Mouse (Mus musculus): ENCODE measurements around the gene Cops6. TPM values are rescaled to one million over a fixed set of nuclear protein-coding genes. Genes with fewer than 3 reads are reported as not detected.

The Cops6 gene
- polyA plus RNA-seq, 1 experiment from 2014 or later: 337 TPM

DNA sequence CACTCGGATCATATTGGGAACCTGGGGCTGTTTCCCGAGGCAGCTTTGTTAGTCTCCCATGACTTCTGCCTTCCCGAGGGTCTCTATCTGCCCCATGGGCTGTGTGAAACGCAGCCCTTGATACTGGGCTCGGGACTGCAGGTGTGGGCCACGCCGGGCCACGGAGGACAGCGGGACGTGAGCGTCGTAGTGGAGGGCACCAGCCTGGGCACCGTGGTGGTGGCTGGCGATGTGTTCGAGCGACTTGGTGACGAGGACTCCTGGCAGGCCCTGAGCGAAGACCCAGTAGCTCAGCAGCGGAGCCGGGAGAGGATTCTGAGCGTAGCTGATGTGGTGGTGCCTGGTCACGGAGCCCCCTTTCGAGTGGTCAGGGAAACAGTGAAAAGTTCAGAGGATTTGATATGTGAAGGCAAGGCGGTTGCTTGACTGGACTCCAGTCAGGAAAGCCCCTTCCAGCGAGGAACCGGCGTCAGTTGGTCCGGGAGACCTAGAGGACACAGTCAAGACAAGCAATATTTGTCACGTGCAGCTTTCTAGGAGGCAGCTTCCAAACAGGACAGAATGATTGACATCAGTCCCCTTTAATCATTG, 34.0 kb downstream of the Cops6 start:
- WGBS: 1% methylated on average over 29 of the region's 29 CpGs
- Histone ChIP-seq H3K9me3 (no peaks in the 10 kb centered on the region), H3K27me3 (no peaks in the 10 kb centered on the region), H3K9ac (replicated peaks) (peak overlapping the region; percentile 78), H3K4me3 (replicated peaks) (peak overlapping the region; percentile 70), H3K4me1 (replicated peaks) (peaks cover 19% of the 10 kb centered on the region), H3K36me3 (peaks cover 34% of the 10 kb centered on the region), H3K27ac (peak overlapping the region; percentile 89), H3K4me2 (replicated peaks) (peak overlapping the region; percentile 85)
- ATAC-seq: peak; percentile 74

GRCm38 (mm10) chr5:138195463-138195862, 34.6 kb downstream of the Cops6 start:
- Histone ChIP-seq H3K27me3 (no peaks in the 10 kb centered on the region), H3K9me3 (no peaks in the 10 kb centered on the region), H3K4me3 (replicated peaks) (peak overlapping the region; percentile 70), H3K4me1 (replicated peaks) (peaks cover 19% of the 10 kb centered on the region), H3K4me2 (replicated peaks) (peak overlapping the region; percentile 85), H3K36me3 (peaks cover 28% of the 10 kb centered on the region), H3K9ac (replicated peaks) (0 out of 2 replicates have a peak overlapping the region, but pooled peaks have one; percentile 78), H3K27ac (peak overlapping the region; percentile 89; the same call in 1 of the 2 replicates)
- no peak for ATAC-seq
- WGBS: 84% methylated on average over 7 of the region's 7 CpGs

DNA sequence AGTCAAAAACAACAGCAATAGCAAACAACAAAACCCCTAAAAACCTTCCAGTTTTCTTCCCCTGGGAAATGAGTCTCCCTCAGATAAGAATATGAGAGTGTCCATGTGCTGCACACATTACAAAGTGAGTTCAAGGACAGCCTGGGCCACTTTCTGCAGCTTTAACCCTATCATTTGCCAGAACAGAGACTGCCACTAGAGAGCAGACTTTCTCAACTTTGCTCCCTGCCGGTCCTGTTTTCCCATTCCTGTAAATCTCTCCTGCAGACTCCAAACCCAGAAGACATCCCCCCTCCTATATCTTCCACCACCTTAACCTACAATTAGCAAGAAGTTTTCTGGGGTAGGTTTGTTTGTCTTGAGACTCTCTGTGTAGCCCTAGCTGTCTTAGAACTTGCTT, 38.7 kb downstream of the Cops6 start:
- Histone ChIP-seq H3K4me3 (replicated peaks) (no peak overlapping the region), H3K27ac (no peak overlapping the region), H3K9ac (replicated peaks) (no peak overlapping the region), H3K27me3 (no peaks in the 10 kb centered on the region), H3K36me3 (no peaks in the 10 kb centered on the region), H3K4me2 (replicated peaks) (no peak overlapping the region), H3K9me3 (no peaks in the 10 kb centered on the region), H3K4me1 (replicated peaks) (peaks cover 14% of the 10 kb centered on the region)
- no peak for ATAC-seq
- 10% methylated on average over 1 of the region's 1 CpGs for WGBS

GRCm38 (mm10) chr5:138202086-138202485, 41.2 kb downstream of the Cops6 start:
- H3K4me1 ChIP-seq (replicated peaks): no peaks in the 10 kb centered on the region
- H3K36me3 ChIP-seq: no peaks in the 10 kb centered on the region
- no peak overlapping the region for H3K27ac ChIP-seq
- H3K4me3 ChIP-seq (replicated peaks): no peak overlapping the region
- no peak for ATAC-seq
- H3K4me2 ChIP-seq (replicated peaks): no peak overlapping the region
- peaks cover 4% of the 10 kb centered on the region; the same call in 1 of the 2 replicates for H3K9me3 ChIP-seq
- no peaks in the 10 kb centered on the region for H3K27me3 ChIP-seq
- 80% methylated on average over 3 of the region's 3 CpGs for WGBS
- H3K9ac ChIP-seq (replicated peaks): no peak overlapping the region

DNA sequence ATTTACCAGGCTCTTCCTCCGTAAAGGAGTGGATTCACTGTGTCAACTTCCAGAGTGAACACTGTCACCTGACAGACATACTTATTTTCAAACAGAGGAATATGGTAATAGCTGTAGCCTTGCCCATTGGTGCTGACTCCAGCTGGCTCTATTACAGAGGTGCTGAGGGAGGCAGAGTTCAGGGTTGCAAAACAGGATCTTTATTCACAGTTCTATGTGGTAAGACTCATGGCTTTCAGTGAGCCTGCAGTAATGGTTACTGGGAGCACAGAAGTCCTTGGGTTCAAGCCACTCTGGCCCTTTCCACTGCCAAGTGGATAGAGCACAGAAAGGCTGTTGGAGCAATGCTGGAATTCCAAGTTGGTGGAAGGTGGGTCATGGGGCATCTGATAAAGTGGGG, 46.4 kb downstream of the Cops6 start:
- Histone ChIP-seq H3K9ac (replicated peaks) (no peak overlapping the region), H3K36me3 (no peaks in the 10 kb centered on the region), H3K4me1 (replicated peaks) (no peaks in the 10 kb centered on the region), H3K9me3 (peaks cover 9% of the 10 kb centered on the region; the same call in 1 of the 2 replicates), H3K4me3 (replicated peaks) (no peak overlapping the region), H3K27ac (no peak overlapping the region), H3K27me3 (no peaks in the 10 kb centered on the region), H3K4me2 (replicated peaks) (no peak overlapping the region)
- no peak for ATAC-seq
- WGBS: 80% methylated on average over 1 of the region's 1 CpGs

DNA sequence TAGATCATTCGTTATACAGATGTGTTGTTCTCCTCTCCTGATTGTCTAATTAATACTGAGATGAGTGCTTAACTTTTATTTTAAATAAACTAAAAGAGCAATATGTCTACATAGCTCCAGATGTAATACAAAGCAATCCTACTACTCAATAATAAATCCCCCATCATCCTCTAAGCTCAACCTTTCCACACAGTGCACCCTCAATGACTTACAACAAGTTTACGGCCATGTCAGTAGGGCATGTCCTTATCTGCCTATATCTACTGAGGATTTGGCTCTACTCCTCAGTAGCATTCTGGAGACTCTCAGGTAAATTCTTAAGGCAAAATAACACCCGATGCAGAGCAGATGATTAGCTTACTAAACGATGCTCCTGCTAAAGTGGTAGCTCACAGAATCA, 47.0 kb downstream of the Cops6 start:
- no peak overlapping the region for H3K27ac ChIP-seq
- no peak overlapping the region for H3K4me2 ChIP-seq (replicated peaks)
- no peaks in the 10 kb centered on the region for H3K36me3 ChIP-seq
- peaks cover 9% of the 10 kb centered on the region; the same call in 1 of the 2 replicates for H3K9me3 ChIP-seq
- no peak overlapping the region for H3K4me3 ChIP-seq (replicated peaks)
- no peaks in the 10 kb centered on the region for H3K27me3 ChIP-seq
- H3K9ac ChIP-seq (replicated peaks): no peak overlapping the region
- H3K4me1 ChIP-seq (replicated peaks): no peaks in the 10 kb centered on the region
- no peak for ATAC-seq
- 86% methylated on average over 4 of the region's 4 CpGs for WGBS

MicroRNA genes within 50 kb of the gene (microRNA counts, 519-probe panel; counts per million panel counts)
- microRNA mmu-miR-106b (5,598 counts per million, percentile 92 among the panel's probes with 10 or more counts), microRNA mmu-miR-25 (6,892 counts per million, percentile 98 among the panel's probes with 10 or more counts), microRNA mmu-miR-93 (5,797 counts per million, percentile 94 among the panel's probes with 10 or more counts)

Small RNAs within 50 kb of the gene (microRNA-seq; reads per million reads assigned to microRNA genes)
- gene Mir106b (13,060 reads per million, percentile 97 among the genes with 10 or more reads in this experiment), gene Mir25 (627 reads per million, percentile 75 among the genes with 10 or more reads in this experiment), gene Mir93 (23,105 reads per million, percentile 98 among the genes with 10 or more reads in this experiment)

Other genes starting within 250 kb of the Cops6 start
- 0.06 TPM in 1 of 2 replicates, not detected in the other for gene Cyp3a13, start 239.5 kb upstream of the Cops6 start, polyA plus RNA-seq (2015; fragmentation: Nextera tagmentation; extraction: Ambion mirVana)
- 0.08 and 0.23 TPM in 2 replicates for gene Gjc3, start 198.0 kb upstream of the Cops6 start, polyA plus RNA-seq (2015; fragmentation: Nextera tagmentation; extraction: Ambion mirVana)
- not detected in 2 replicates for gene Azgp1, start 179.6 kb upstream of the Cops6 start, polyA plus RNA-seq (2015; fragmentation: Nextera tagmentation; extraction: Ambion mirVana)
- gene Smok3a, start 139.8 kb upstream of the Cops6 start, polyA plus RNA-seq (2015; fragmentation: Nextera tagmentation; extraction: Ambion mirVana): not detected in 2 replicates
- not detected in 2 replicates for gene Smok3b, start 139.6 kb upstream of the Cops6 start, polyA plus RNA-seq (2015; fragmentation: Nextera tagmentation; extraction: Ambion mirVana)
- not detected in 2 replicates for gene Smok3c, start 107.9 kb upstream of the Cops6 start, polyA plus RNA-seq (2015; fragmentation: Nextera tagmentation; extraction: Ambion mirVana)
- gene Zkscan1, start 76.0 kb upstream of the Cops6 start, polyA plus RNA-seq (2015; fragmentation: Nextera tagmentation; extraction: Ambion mirVana): 31.5 and 32.1 TPM in 2 replicates
- gene Zscan21, start 44.2 kb upstream of the Cops6 start, polyA plus RNA-seq (2015; fragmentation: Nextera tagmentation; extraction: Ambion mirVana): 128 TPM in 2 replicates
- 45.3 and 49.7 TPM in 2 replicates for gene Zfp113, start 5.3 kb upstream of the Cops6 start, polyA plus RNA-seq (2015; fragmentation: Nextera tagmentation; extraction: Ambion mirVana)
- 26.6 and 28.8 TPM in 2 replicates for gene Ap4m1, start 10.9 kb downstream of the Cops6 start, polyA plus RNA-seq (2015; fragmentation: Nextera tagmentation; extraction: Ambion mirVana)
- 159 and 162 TPM in 2 replicates for gene Mcm7, start 11.4 kb downstream of the Cops6 start, polyA plus RNA-seq (2015; fragmentation: Nextera tagmentation; extraction: Ambion mirVana)
- 109 and 111 TPM in 2 replicates for gene Taf6, start 26.4 kb downstream of the Cops6 start, polyA plus RNA-seq (2015; fragmentation: Nextera tagmentation; extraction: Ambion mirVana)
- 39.4 and 40.5 TPM in 2 replicates for gene Cnpy4, start 26.4 kb downstream of the Cops6 start, polyA plus RNA-seq (2015; fragmentation: Nextera tagmentation; extraction: Ambion mirVana)
- gene Mblac1, start 33.2 kb downstream of the Cops6 start, polyA plus RNA-seq (2015; fragmentation: Nextera tagmentation; extraction: Ambion mirVana): 12.9 and 13.8 TPM in 2 replicates
- 0.08 TPM in 1 of 2 replicates, not detected in the other for gene Nxpe5, start 64.8 kb downstream of the Cops6 start, polyA plus RNA-seq (2015; fragmentation: Nextera tagmentation; extraction: Ambion mirVana)
- gene Lamtor4, start 94.4 kb downstream of the Cops6 start, polyA plus RNA-seq (2015; fragmentation: Nextera tagmentation; extraction: Ambion mirVana): 81.2 and 81.9 TPM in 2 replicates
- 12.2 and 15.8 TPM in 2 replicates for gene BC037034, start 103.0 kb downstream of the Cops6 start, polyA plus RNA-seq (2015; fragmentation: Nextera tagmentation; extraction: Ambion mirVana)
- gene Gal3st4, start 111.8 kb downstream of the Cops6 start, polyA plus RNA-seq (2015; fragmentation: Nextera tagmentation; extraction: Ambion mirVana): 2.5 and 3.0 TPM in 2 replicates
- gene Gm43720, start 118.9 kb downstream of the Cops6 start, polyA plus RNA-seq (2015; fragmentation: Nextera tagmentation; extraction: Ambion mirVana): 0.10 and 0.19 TPM in 2 replicates
- 236 and 248 TPM in 2 replicates for gene Gpc2, start 118.9 kb downstream of the Cops6 start, polyA plus RNA-seq (2015; fragmentation: Nextera tagmentation; extraction: Ambion mirVana)
- gene Stag3, start 119.2 kb downstream of the Cops6 start, polyA plus RNA-seq (2015; fragmentation: Nextera tagmentation; extraction: Ambion mirVana): 4.8 and 5.4 TPM in 2 replicates
- not detected in 2 replicates for gene Pvrig, start 180.9 kb downstream of the Cops6 start, polyA plus RNA-seq (2015; fragmentation: Nextera tagmentation; extraction: Ambion mirVana)